Mouse (Mus musculus) 3T3-L1 (cell line): Measurements from ENCODE around the gene Ralgds.
A peak's percentile ranks its signal among the peaks of the same experiment; 100 is the strongest.

Experiments used
- DNase-seq: peaks from one replicate; pipeline ENCODE4 v3.0.0-alpha.2; 2015; ENCODE audit warnings: low read depth, low spot score

Gene Ralgds

GRCm38 (mm10) chr2:28563830-28564229 is 50.9 kb downstream of the Ralgds start:
- DNase-seq, result no peak

- DNase-seq, result no peak
Measured at GRCm38 (mm10) chr2:28564380-28564779, 51.5 kb downstream of the Ralgds start.

GRCm38 (mm10) chr2:28566545-28566944 is 53.6 kb downstream of the Ralgds start:
- no peak for DNase-seq

GRCm38 (mm10) chr2:28569903-28570302 is 57.0 kb downstream of the Ralgds start:
- peak; percentile 33 for DNase-seq

GRCm38 (mm10) chr2:28575341-28575740 is 62.4 kb downstream of the Ralgds start:
- no peak for DNase-seq

GRCm38 (mm10) chr2:28576815-28577214 is 63.9 kb downstream of the Ralgds start:
- peak; percentile 74 for DNase-seq

GRCm38 (mm10) chr2:28578003-28578402 is 65.1 kb downstream of the Ralgds start:
- DNase-seq, result peak; percentile 32

GRCm38 (mm10) chr2:28582647-28583353 is 69.9 kb downstream of the Ralgds start:
- DNase-seq, result peak; percentile 94

- DNase-seq, result no peak
Measured at GRCm38 (mm10) chr2:28583651-28584050, 70.7 kb downstream of the Ralgds start, which contains the start of gene Gtf3c5. Gene Gtf3c5, minus strand, starts transcription at chr2:28583751.

- DNase-seq, result peak; percentile 90
Measured at GRCm38 (mm10) chr2:28585043-28585571, 72.2 kb downstream of the Ralgds start.

- no peak for DNase-seq
Measured at GRCm38 (mm10) chr2:28585730-28586129, 72.8 kb downstream of the Ralgds start.

- DNase-seq, result no peak
Measured at GRCm38 (mm10) chr2:28588574-28588973, 75.6 kb downstream of the Ralgds start.

GRCm38 (mm10) chr2:28591479-28591878 is 78.6 kb downstream of the Ralgds start:
- DNase-seq, result peak; percentile 99

GRCm38 (mm10) chr2:28592809-28593208 is 79.9 kb downstream of the Ralgds start:
- DNase-seq, result no peak

GRCm38 (mm10) chr2:28596021-28596420 is 83.1 kb downstream of the Ralgds start:
- no peak for DNase-seq

- DNase-seq, result peak; percentile 33
Measured at GRCm38 (mm10) chr2:28596998-28597397, 84.1 kb downstream of the Ralgds start.

GRCm38 (mm10) chr2:28597733-28598547 is 85.0 kb downstream of the Ralgds start:
- no peak for DNase-seq

GRCm38 (mm10) chr2:28598692-28599568 is 86.0 kb downstream of the Ralgds start:
- DNase-seq, result no peak

GRCm38 (mm10) chr2:28599569-28599900 is 86.6 kb downstream of the Ralgds start:
- no peak for DNase-seq

GRCm38 (mm10) chr2:28601720-28602590 is 89.0 kb downstream of the Ralgds start:
- DNase-seq, result no peak
